Mouse (Mus musculus): ENCODE measurements around the gene Lrrc27. TPM values are rescaled to one million over a fixed set of nuclear protein-coding genes. Genes with fewer than 3 reads are reported as not detected.

Gene Lrrc27
- total and polyA plus RNA-seq, 3 experiments: 0.54 to 1.3 TPM; not detected in 1

- no peak overlapping the region for H3K27ac ChIP-seq (ENCODE audit: control insufficient read depth, low read depth, low read length)
- H3K27me3 ChIP-seq (ENCODE audit: control insufficient read depth in 1 of 2, insufficient read depth in 2 of 2, low read length in 2 of 2): peaks cover 2 to 15% of the 10 kb centered on the region in 2 experiments
- DNase-seq (ENCODE audit: low read depth, low spot score): no peak
- H3K4me1 ChIP-seq (ENCODE audit: control insufficient read depth in 1 of 2, insufficient read depth in 2 of 2, low read length in 2 of 2): no peaks in the 10 kb centered on the region
- H3K9ac ChIP-seq (ENCODE audit: control insufficient read depth, low read depth, low read length, poor library complexity, severe bottlenecking): no peak overlapping the region
- no peaks in the 10 kb centered on the region for H3K36me3 ChIP-seq (ENCODE audit: control insufficient read depth in 1 of 2, insufficient read depth in 2 of 2, low read length in 2 of 2)
- TF ChIP-seq TCF12 (IDR thresholded peaks at IDR 0.05; ENCODE audit: low read depth, low read length): no peak
- TF ChIP-seq POLR2AphosphoS5 (IDR thresholded peaks at IDR 0.05; ENCODE audit: borderline replicate concordance, low read depth, low read length): no peak
- no peak for TF ChIP-seq CHD2 (IDR thresholded peaks at IDR 0.05; ENCODE audit: low read length)
- TF ChIP-seq CHD1 (IDR thresholded peaks at IDR 0.05; ENCODE audit: low read depth, low read length): no peak
- TF ChIP-seq USF1 (IDR thresholded peaks at IDR 0.05; ENCODE audit: low read depth, low read length): no peak
- no peak for TF ChIP-seq HCFC1 (IDR thresholded peaks at IDR 0.05; ENCODE audit: low read depth, low read length)
- TF ChIP-seq TBP (IDR thresholded peaks at IDR 0.05; ENCODE audit: low read depth, low read length): no peak
- TF ChIP-seq GATA1 (IDR thresholded peaks at IDR 0.05; ENCODE audit: low read depth, low read length): no peak
- TF ChIP-seq GABPA (IDR thresholded peaks at IDR 0.05; ENCODE audit: low read depth, low read length): no peak
- no peaks in the 10 kb centered on the region for H3K9me3 ChIP-seq (replicated peaks; ENCODE audit: insufficient read depth, low read length)
- H3K4me3 ChIP-seq (ENCODE audit: control insufficient read depth in 1 of 2, insufficient read depth in 1 of 2, low read depth in 2 of 2, low read length in 2 of 2): no peak overlapping the region
- H3K79me2 ChIP-seq (ENCODE audit: control insufficient read depth, insufficient read depth, low read length, poor library complexity): no peaks in the 10 kb centered on the region
Measured at GRCm38 (mm10) chr7:139201209-139201608, 11.6 kb upstream of the Lrrc27 start.

- peaks cover 4 to 10% of the 10 kb centered on the region in 2 experiments; a peak in 3 of 4 replicates for H3K27me3 ChIP-seq (ENCODE audit: control insufficient read depth in 1 of 2, insufficient read depth in 2 of 2, low read length in 2 of 2)
- TF ChIP-seq SMC3 (IDR thresholded peaks at IDR 0.05; ENCODE audit: low read depth, low read length): peak; percentile 89
- no peak for TF ChIP-seq NELFE (IDR thresholded peaks at IDR 0.05; ENCODE audit: low read depth, low read length)
- TF ChIP-seq MAX (IDR thresholded peaks at IDR 0.05; ENCODE audit: low read length): no peak
- no peak for TF ChIP-seq KAT2A (conservative IDR thresholded peaks at IDR 0.05; ENCODE audit: low read depth, low read length)
- TF ChIP-seq CTCF (IDR thresholded peaks at IDR 0.05 in 2 of 3, conservative IDR thresholded peaks at IDR 0.05 in 1 of 3; ENCODE audit: control insufficient read depth in 1 of 3, insufficient read depth in 1 of 3, low read depth in 2 of 3, low read length in 3 of 3, poor library complexity in 1 of 3, severe bottlenecking in 1 of 3): peak; percentile 69 to 98 (median 70)
- no peak for TF ChIP-seq MYB (IDR thresholded peaks at IDR 0.05; ENCODE audit: low read depth, low read length)
- no peak for TF ChIP-seq SIN3A (IDR thresholded peaks at IDR 0.05; ENCODE audit: low read length)
- 0 out of 2 replicates have a peak, but pooled peaks have one; percentile 22 for TF ChIP-seq TCF12 (IDR thresholded peaks at IDR 0.05; ENCODE audit: low read depth, low read length)
- peak; percentile 64 for TF ChIP-seq ZC3H11A (IDR thresholded peaks at IDR 0.05; ENCODE audit: low read depth, low read length)
- peak; percentile 44; the same call in 1 of the 2 replicates for TF ChIP-seq GATA1 (IDR thresholded peaks at IDR 0.05; ENCODE audit: low read depth, low read length)
- TF ChIP-seq EP300 (IDR thresholded peaks at IDR 0.05; ENCODE audit: low read depth in 1 of 2, low read length in 2 of 2): peak in 1 of 2 experiments; percentile 9; a peak in 1 of 4 replicates
- peak; percentile 60 for TF ChIP-seq RAD21 (IDR thresholded peaks at IDR 0.05; ENCODE audit: low read depth, low read length)
- no peak for TF ChIP-seq E2F4 (IDR thresholded peaks at IDR 0.05; ENCODE audit: borderline replicate concordance, low read depth, low read length)
- TF ChIP-seq RCOR1 (IDR thresholded peaks at IDR 0.05; ENCODE audit: low read depth, low read length): 0 out of 2 replicates have a peak, but pooled peaks have one; percentile 32
- peaks cover 0 to 9% of the 10 kb centered on the region in 2 experiments; a peak in 2 of 4 replicates for H3K4me1 ChIP-seq (ENCODE audit: control insufficient read depth in 1 of 2, insufficient read depth in 2 of 2, low read length in 2 of 2)
- no peak overlapping the region for H3K27ac ChIP-seq (ENCODE audit: control insufficient read depth, low read depth, low read length)
- no peaks in the 10 kb centered on the region for H3K9me3 ChIP-seq (replicated peaks; ENCODE audit: insufficient read depth, low read length)
- H3K4me3 ChIP-seq (ENCODE audit: control insufficient read depth in 1 of 2, insufficient read depth in 1 of 2, low read depth in 2 of 2, low read length in 2 of 2): no peak overlapping the region
- DNase-seq (ENCODE audit: low read depth, low spot score): peak; percentile 82
- peaks cover 0 to 5% of the 10 kb centered on the region in 2 experiments; a peak in 2 of 4 replicates for H3K36me3 ChIP-seq (ENCODE audit: control insufficient read depth in 1 of 2, insufficient read depth in 2 of 2, low read length in 2 of 2)
- no peak overlapping the region for H3K9ac ChIP-seq (ENCODE audit: control insufficient read depth, low read depth, low read length, poor library complexity, severe bottlenecking)
- no peaks in the 10 kb centered on the region; the same call in 1 of the 2 replicates for H3K79me2 ChIP-seq (ENCODE audit: control insufficient read depth, insufficient read depth, low read length, poor library complexity)
Measured at GRCm38 (mm10) chr7:139208023-139208772, 4.6 kb upstream of the Lrrc27 start.

Data from MEL (cell line).